Mouse (Mus musculus) megakaryocyte, embryonic 14.5 days (primary cell): Measurements from ENCODE around the gene Srms.

Experiments
- FLI1 ChIP-seq: IDR thresholded peaks from 2 replicates; pipeline ENCODE4 v1.6.1; 2012; ENCODE audit warnings: low read length, inconsistent platforms, mixed read lengths
- GATA1 ChIP-seq: IDR thresholded peaks from 3 replicates; pipeline ENCODE4 v1.6.1; 2012; ENCODE audit warnings: mixed read lengths, low read length, inconsistent platforms, borderline replicate concordance

GRCm38 (mm10) chr2:181206118-181206517 is 6.9 kb downstream of the Srms start:
- no peak for TF ChIP-seq FLI1
- TF ChIP-seq GATA1 = no peak
